Mouse (Mus musculus): Measurements from ENCODE around the gene Ifitm2. TPM values are rescaled to one million over a fixed set of nuclear protein-coding genes. Genes with fewer than 3 reads are reported as not detected.

The Ifitm2 gene
- polyA plus RNA-seq, 1 experiment = 1,180 TPM

DNA sequence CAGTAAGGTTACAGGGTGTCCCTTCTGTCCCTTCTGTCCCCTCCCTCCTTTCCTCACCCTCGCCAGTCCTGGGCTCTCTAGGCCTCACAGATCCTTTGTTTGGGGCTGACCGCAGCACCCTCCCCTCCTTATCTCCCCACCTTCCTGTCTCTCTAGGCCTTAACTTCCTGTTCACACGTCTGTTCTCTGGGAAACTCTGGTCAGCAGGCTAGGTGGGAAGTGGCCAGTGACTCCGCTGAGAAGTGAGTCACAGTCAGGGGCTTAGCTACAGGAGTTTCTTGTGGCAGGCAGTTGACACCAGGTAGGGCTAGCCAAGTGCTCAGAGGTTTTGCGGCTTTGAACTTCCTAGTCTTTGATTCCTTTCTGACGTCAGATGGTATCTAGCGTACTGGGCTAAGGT is 8.8 kb downstream of the Ifitm2 start:
- 33% methylated on average over 7 of the region's 7 CpGs for whole genome bisulfite sequencing
- Histone ChIP-seq H3K4me3 (replicated peaks; ENCODE audit: extremely low read depth, low read depth, low read length) (no peak overlapping the region), H3K4me1 (ENCODE audit: control insufficient read depth, insufficient read depth, low read length) (peaks cover 40% of the 10 kb centered on the region)
- DNase-seq = no peak
- no peak for TF ChIP-seq POLR2A (IDR thresholded peaks at IDR 0.05; ENCODE audit: borderline replicate concordance, extremely low read depth, low read depth, low read length)
- TF ChIP-seq CTCF (IDR thresholded peaks at IDR 0.05; ENCODE audit: insufficient read depth, low read length) = no peak

GRCm38 (mm10) chr7:140946311-140946710 is 9.5 kb downstream of the Ifitm2 start:
- 89% methylated on average over 10 of the region's 10 CpGs for WGBS
- peaks cover 37% of the 10 kb centered on the region for H3K4me1 ChIP-seq (ENCODE audit: control insufficient read depth, insufficient read depth, low read length)
- DNase-seq = no peak
- TF ChIP-seq CTCF (IDR thresholded peaks at IDR 0.05; ENCODE audit: insufficient read depth, low read length) (no peak), POLR2A (IDR thresholded peaks at IDR 0.05; ENCODE audit: borderline replicate concordance, extremely low read depth, low read depth, low read length) (no peak)
- no peak overlapping the region for H3K4me3 ChIP-seq (replicated peaks; ENCODE audit: extremely low read depth, low read depth, low read length)

DNA sequence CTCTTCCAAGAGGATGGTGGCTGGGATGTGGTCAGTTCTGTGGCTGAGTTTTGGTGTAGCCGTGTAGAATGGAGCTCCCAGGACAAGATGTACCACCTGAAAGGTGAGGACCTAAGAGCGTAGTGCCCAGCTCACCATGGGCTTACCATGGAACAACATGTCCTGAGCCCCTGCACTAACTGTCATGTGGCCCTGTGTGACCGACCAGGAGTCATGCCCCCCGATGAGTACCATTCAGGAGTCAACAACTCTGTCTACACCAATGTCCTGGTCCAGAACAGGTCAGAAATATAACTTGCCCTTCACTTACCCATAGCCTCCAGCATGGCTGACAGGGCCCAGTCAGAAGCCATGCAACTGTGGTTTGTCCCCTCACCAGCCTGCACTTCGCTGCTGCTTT is 10.5 kb downstream of the Ifitm2 start:
- TF ChIP-seq CTCF (IDR thresholded peaks at IDR 0.05; ENCODE audit: insufficient read depth, low read length) (no peak), POLR2A (IDR thresholded peaks at IDR 0.05; ENCODE audit: borderline replicate concordance, extremely low read depth, low read depth, low read length) (no peak)
- H3K4me1 ChIP-seq (ENCODE audit: control insufficient read depth, insufficient read depth, low read length) = peaks cover 28% of the 10 kb centered on the region
- DNase-seq = no peak
- H3K4me3 ChIP-seq (replicated peaks; ENCODE audit: extremely low read depth, low read depth, low read length) = no peak overlapping the region
- 95% methylated on average over 5 of the region's 5 CpGs for WGBS

DNA sequence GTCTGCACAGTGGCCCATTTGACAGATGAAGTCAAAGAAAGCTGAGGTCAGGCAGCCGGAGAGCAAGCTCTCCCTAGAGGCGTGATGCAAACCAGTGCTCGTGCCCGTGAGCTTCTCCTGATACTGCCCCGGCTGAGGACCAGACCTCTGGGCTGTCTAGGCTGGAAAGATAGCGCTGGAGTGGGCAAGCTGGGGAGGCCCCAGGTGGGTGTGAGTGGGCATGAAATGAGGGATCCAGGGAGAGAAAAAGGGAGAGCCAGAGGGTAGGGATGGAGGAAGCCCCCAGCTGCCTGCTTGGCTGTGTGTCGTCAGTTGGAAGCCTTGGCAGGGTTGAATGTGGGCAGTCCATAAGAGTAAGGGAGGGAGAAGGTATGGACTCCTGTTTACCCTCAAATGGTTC is 11.6 kb downstream of the Ifitm2 start:
- DNase-seq = no peak
- WGBS = 85% methylated on average over 7 of the region's 7 CpGs
- H3K4me3 ChIP-seq (replicated peaks; ENCODE audit: extremely low read depth, low read depth, low read length) = no peak overlapping the region
- TF ChIP-seq POLR2A (IDR thresholded peaks at IDR 0.05; ENCODE audit: borderline replicate concordance, extremely low read depth, low read depth, low read length) (no peak), CTCF (IDR thresholded peaks at IDR 0.05; ENCODE audit: insufficient read depth, low read length) (no peak)
- peaks cover 25% of the 10 kb centered on the region for H3K4me1 ChIP-seq (ENCODE audit: control insufficient read depth, insufficient read depth, low read length)

- WGBS = 58% methylated on average over 4 of the region's 4 CpGs
- Histone ChIP-seq H3K4me3 (replicated peaks; ENCODE audit: extremely low read depth, low read depth, low read length) (no peak overlapping the region), H3K4me1 (ENCODE audit: control insufficient read depth, insufficient read depth, low read length) (peaks cover 25% of the 10 kb centered on the region)
- TF ChIP-seq POLR2A (IDR thresholded peaks at IDR 0.05; ENCODE audit: borderline replicate concordance, extremely low read depth, low read depth, low read length) (no peak), CTCF (IDR thresholded peaks at IDR 0.05; ENCODE audit: insufficient read depth, low read length) (no peak)
- no peak for DNase-seq
These were observed 12.4 kb downstream of the Ifitm2 start for GRCm38 (mm10) chr7:140943356-140943755.

GRCm38 (mm10) chr7:140942811-140943210 is 13.0 kb downstream of the Ifitm2 start:
- WGBS = 75% methylated on average over 10 of the region's 10 CpGs
- Histone ChIP-seq H3K4me3 (replicated peaks; ENCODE audit: extremely low read depth, low read depth, low read length) (peak overlapping the region; percentile 4), H3K4me1 (ENCODE audit: control insufficient read depth, insufficient read depth, low read length) (peaks cover 23% of the 10 kb centered on the region)
- DNase-seq = no peak
- TF ChIP-seq CTCF (IDR thresholded peaks at IDR 0.05; ENCODE audit: insufficient read depth, low read length) (no peak), POLR2A (IDR thresholded peaks at IDR 0.05; ENCODE audit: borderline replicate concordance, extremely low read depth, low read depth, low read length) (no peak)

DNA sequence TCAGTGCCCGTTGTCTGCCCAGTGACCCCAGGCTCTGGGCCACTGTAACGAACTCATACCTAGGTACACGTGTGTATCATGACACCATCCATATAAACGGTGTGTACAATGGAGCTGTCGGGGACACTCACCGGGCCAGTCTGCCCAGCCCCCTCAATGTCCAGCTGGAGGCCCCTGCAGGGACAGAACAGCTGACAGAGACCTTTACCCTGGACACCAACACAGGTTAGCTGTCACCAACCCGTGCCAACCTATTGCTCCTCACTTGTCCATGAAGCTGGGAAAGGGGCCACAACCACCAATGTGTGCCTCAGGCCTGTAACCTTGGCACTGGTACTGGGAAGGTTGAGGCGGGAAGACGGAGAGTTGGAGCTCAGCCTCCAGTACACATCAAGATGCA is 13.4 kb downstream of the Ifitm2 start:
- Histone ChIP-seq H3K4me3 (replicated peaks; ENCODE audit: extremely low read depth, low read depth, low read length) (peak overlapping the region; percentile 95), H3K4me1 (ENCODE audit: control insufficient read depth, insufficient read depth, low read length) (peaks cover 21% of the 10 kb centered on the region)
- 33% methylated on average over 9 of the region's 9 CpGs for WGBS
- TF ChIP-seq POLR2A (IDR thresholded peaks at IDR 0.05; ENCODE audit: borderline replicate concordance, extremely low read depth, low read depth, low read length) = no peak
- TF ChIP-seq CTCF (IDR thresholded peaks at IDR 0.05; ENCODE audit: insufficient read depth, low read length) = no peak
- no peak for DNase-seq

GRCm38 (mm10) chr7:140941222-140942051 is 14.3 kb downstream of the Ifitm2 start, which contains the start of gene Pgghg:
Pgghg (plus strand) TSS chr7:140941391.
- peak; percentile 83 for DNase-seq
- TF ChIP-seq POLR2A (IDR thresholded peaks at IDR 0.05; ENCODE audit: borderline replicate concordance, extremely low read depth, low read depth, low read length) = peak; percentile 86
- TF ChIP-seq CTCF (IDR thresholded peaks at IDR 0.05; ENCODE audit: insufficient read depth, low read length) = peak; percentile 73
- Histone ChIP-seq H3K4me3 (replicated peaks; ENCODE audit: extremely low read depth, low read depth, low read length) (peak within 1 kb of the TSS; percentile 95), H3K4me1 (ENCODE audit: control insufficient read depth, insufficient read depth, low read length) (peaks cover 14% of the 10 kb centered on the region)
- WGBS = under 1% methylated on average over 33 of the region's 33 CpGs

DNA sequence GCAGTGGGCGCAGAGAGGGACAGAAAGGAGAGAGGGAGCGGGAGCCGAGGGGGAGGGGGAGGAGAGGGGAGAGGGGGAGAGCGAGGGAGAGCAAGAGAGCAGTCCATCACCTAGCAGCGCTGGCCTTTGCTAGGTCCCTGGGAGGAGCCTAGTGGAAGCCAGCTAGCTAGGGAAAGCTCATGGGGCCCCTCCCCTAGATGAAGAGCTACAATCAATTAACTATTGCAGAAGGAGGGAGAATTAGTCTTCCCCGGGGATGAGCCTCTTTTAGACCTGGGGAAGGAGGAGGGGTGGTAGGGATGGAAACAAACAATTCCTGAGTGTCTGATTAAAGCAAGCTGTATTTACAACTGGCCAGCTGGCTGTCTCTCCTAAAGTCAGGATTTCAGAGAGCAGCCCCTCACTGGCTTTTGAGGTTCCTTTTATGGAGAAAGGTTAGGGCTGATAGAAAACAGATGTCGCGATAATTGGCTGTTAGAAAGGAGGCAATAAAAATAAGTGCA is 16.1 kb downstream of the Ifitm2 start:
- H3K4me3 ChIP-seq (replicated peaks; ENCODE audit: extremely low read depth, low read depth, low read length) = no peak overlapping the region
- DNase-seq = no peak
- 37% methylated on average over 8 of the region's 8 CpGs for WGBS
- TF ChIP-seq POLR2A (IDR thresholded peaks at IDR 0.05; ENCODE audit: borderline replicate concordance, extremely low read depth, low read depth, low read length) = peak; percentile 27; the same call in 1 of the 2 replicates
- no peak for TF ChIP-seq CTCF (IDR thresholded peaks at IDR 0.05; ENCODE audit: insufficient read depth, low read length)
- H3K4me1 ChIP-seq (ENCODE audit: control insufficient read depth, insufficient read depth, low read length) = peaks cover 11% of the 10 kb centered on the region

DNA sequence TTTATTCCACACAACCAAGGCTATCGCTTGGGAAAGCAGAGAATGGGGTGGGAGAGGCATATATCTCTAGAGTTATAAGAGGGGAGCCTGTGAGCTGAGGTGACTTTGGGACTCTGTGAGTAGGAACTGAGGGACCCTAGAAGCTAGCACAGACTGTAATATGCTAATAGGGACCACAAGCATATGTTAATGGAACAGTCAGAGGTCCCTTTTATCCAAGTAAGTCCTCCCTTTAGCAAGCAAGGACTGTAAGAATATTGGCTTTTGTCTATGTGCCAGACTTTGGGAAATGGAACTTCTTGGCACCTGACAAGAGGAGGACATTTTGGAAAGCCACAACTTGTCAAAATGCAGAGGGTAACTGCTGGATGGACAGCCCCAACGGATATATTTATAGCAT is 16.9 kb downstream of the Ifitm2 start:
- TF ChIP-seq CTCF (IDR thresholded peaks at IDR 0.05; ENCODE audit: insufficient read depth, low read length) (no peak), POLR2A (IDR thresholded peaks at IDR 0.05; ENCODE audit: borderline replicate concordance, extremely low read depth, low read depth, low read length) (no peak)
- WGBS = 55% methylated on average over 2 of the region's 2 CpGs
- DNase-seq = no peak

More for the DNA sequence above, 16.9 kb downstream of the Ifitm2 start:
- Histone ChIP-seq H3K4me3 (replicated peaks; ENCODE audit: extremely low read depth, low read depth, low read length) (no peak overlapping the region), H3K4me1 (ENCODE audit: control insufficient read depth, insufficient read depth, low read length) (peaks cover 11% of the 10 kb centered on the region)

All from lung, adult 2 months (tissue).